Mouse (Mus musculus): ENCODE measurements at regions not wholly inside any gene's neighbourhood (a gene's known extent, or its start where the extent isn't known, plus 50 kb on each side); places are given as distances from the start of the nearest gene placed in this dataset.

- DNase-seq, result no peak
These were observed 317.7 kb downstream of the Gsdmc2 start for GRCm38 (mm10) chr15:63527318-63527717.

GRCm38 (mm10) chr15:63526820-63527219 lies 318.2 kb downstream of the Gsdmc2 start:
- DNase-seq, result no peak

- no peak for DNase-seq
These were observed 327.7 kb downstream of the Gsdmc2 start for GRCm38 (mm10) chr15:63517301-63517700.

- no peak for DNase-seq
These were observed 344.5 kb downstream of the Gsdmc2 start for GRCm38 (mm10) chr15:63500453-63500852.

- no peak for DNase-seq
These were observed 346.5 kb downstream of the Gsdmc2 start for GRCm38 (mm10) chr15:63498483-63498882.

GRCm38 (mm10) chr15:63497207-63497606 lies 347.8 kb downstream of the Gsdmc2 start:
- DNase-seq, result no peak

- no peak for DNase-seq
These were observed 360.1 kb downstream of the Gsdmc2 start for GRCm38 (mm10) chr15:63484910-63485309.

- DNase-seq, result no peak
These were observed 360.6 kb downstream of the Gsdmc2 start for GRCm38 (mm10) chr15:63484217-63484887.

- no peak for DNase-seq
These were observed 365.6 kb downstream of the Gsdmc2 start for GRCm38 (mm10) chr15:63479270-63479805.

- no peak for DNase-seq
These were observed 378.1 kb downstream of the Gsdmc2 start for GRCm38 (mm10) chr15:63466916-63467315.

- no peak for DNase-seq
These were observed 392.4 kb downstream of the Gsdmc2 start for GRCm38 (mm10) chr15:63452529-63452928.

- DNase-seq, result no peak
These were observed 398.7 kb downstream of the Gsdmc2 start for GRCm38 (mm10) chr15:63446288-63446687.

- no peak for DNase-seq
These were observed 400.0 kb downstream of the Gsdmc2 start for GRCm38 (mm10) chr15:63445016-63445415.

GRCm38 (mm10) chr15:63442146-63442780 lies 402.7 kb downstream of the Gsdmc2 start:
- no peak for DNase-seq

GRCm38 (mm10) chr15:63412649-63413048 lies 432.3 kb downstream of the Gsdmc2 start:
- no peak for DNase-seq

- DNase-seq, result no peak
These were observed 433.2 kb downstream of the Gsdmc2 start for GRCm38 (mm10) chr15:63411771-63412118.

GRCm38 (mm10) chr15:63410994-63411770 lies 433.8 kb downstream of the Gsdmc2 start:
- DNase-seq, result no peak

- DNase-seq, result no peak
These were observed 444.5 kb downstream of the Gsdmc2 start for GRCm38 (mm10) chr15:63400445-63400844.

- DNase-seq, result no peak
These were observed 445.0 kb downstream of the Gsdmc2 start for GRCm38 (mm10) chr15:63400011-63400410.

GRCm38 (mm10) chr15:63397485-63397884 lies 447.5 kb downstream of the Gsdmc2 start:
- DNase-seq, result no peak

GRCm38 (mm10) chr15:63377258-63377657 lies 467.7 kb downstream of the Gsdmc2 start:
- DNase-seq, result no peak

GRCm38 (mm10) chr15:63371328-63372023 lies 473.5 kb downstream of the Gsdmc2 start:
- DNase-seq, result no peak

GRCm38 (mm10) chr15:63364473-63364872 lies 480.5 kb downstream of the Gsdmc2 start:
- DNase-seq, result no peak

Data from cerebellum, adult 18-20 months (tissue).